Mouse (Mus musculus) erythroblast, embryonic 14.5 days (primary cell): ENCODE measurements around the gene 4933434E20Rik.

Experiments used
- GATA1 ChIP-seq: IDR thresholded peaks from 2 replicates; pipeline ENCODE4 v1.6.1; 2012; ENCODE audit warnings: low read length, inconsistent platforms, mixed read lengths
- TAL1 ChIP-seq: IDR thresholded peaks from 3 replicates; pipeline ENCODE4 v1.6.1; 2012; ENCODE audit warnings: low read length, inconsistent platforms, mixed read lengths

DNA sequence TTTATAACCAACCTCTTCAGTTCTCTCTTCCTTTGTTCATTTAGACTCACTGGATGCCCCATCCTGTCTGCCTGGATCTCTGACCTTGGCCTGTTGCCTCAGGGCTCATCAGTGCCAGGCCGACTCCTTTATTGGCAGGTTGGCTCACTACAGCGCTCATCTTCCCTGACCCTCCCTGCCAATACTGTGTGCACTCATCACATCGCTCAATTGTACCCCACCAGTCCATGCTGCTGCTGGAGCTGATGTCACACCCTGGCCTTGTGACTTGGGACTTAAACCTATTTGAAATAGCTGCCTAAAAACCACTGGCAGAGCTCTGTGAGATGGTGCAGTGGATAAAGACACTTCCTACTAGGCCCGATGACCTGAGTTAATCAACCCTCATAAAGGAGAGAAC is 16.4 kb downstream of the 4933434E20Rik start:
- TF ChIP-seq GATA1 = no peak
- TF ChIP-seq TAL1 = no peak
